Mouse (Mus musculus): ENCODE data around the gene Tmem252. TPM values are rescaled to one million over a fixed set of nuclear protein-coding genes. Genes with fewer than 3 reads are reported as not detected.

Tmem252 gene
- polyA plus RNA-seq, 1 experiment from 2014 or later, result 1.5 TPM

Other genes starting within 250 kb of the Tmem252 start
- 57.5 and 57.6 TPM in 2 replicates for gene Fam122a, start 196.7 kb upstream of the Tmem252 start, polyA plus RNA-seq (2016; fragmentation: Nextera tagmentation; extraction: Ambion mirVana)
- gene Pip5k1b, start 118.1 kb upstream of the Tmem252 start, polyA plus RNA-seq (2016; fragmentation: Nextera tagmentation; extraction: Ambion mirVana), result 0.56 and 0.73 TPM in 2 replicates
- 2.4 and 2.6 TPM in 2 replicates for gene Pgm5, start 187.8 kb downstream of the Tmem252 start, polyA plus RNA-seq (2016; fragmentation: Nextera tagmentation; extraction: Ambion mirVana)
- 218 and 220 TPM in 2 replicates for gene Gm10053, start 201.7 kb downstream of the Tmem252 start, polyA plus RNA-seq (2016; fragmentation: Nextera tagmentation; extraction: Ambion mirVana)
- gene Foxd4, start 227.2 kb downstream of the Tmem252 start, polyA plus RNA-seq (2016; fragmentation: Nextera tagmentation; extraction: Ambion mirVana), result not detected in 2 replicates

Data from limb, embryonic 12.5 days (tissue).